Mouse (Mus musculus) heart, postnatal 10 days (tissue): ENCODE results near the gene Pm20d2. TPM values are rescaled to one million over a fixed set of nuclear protein-coding genes. Genes with fewer than 3 reads are reported as not detected.

Experiments
- DNase-seq, 2 experiments: peaks; one replicate each; pipeline ENCODE4 v3.0.0; 2021
- intact Hi-C: fragments of 180-260 bp; cut with DNase I; formaldehyde crosslinking; loops from one replicate; pipeline ENCODE4 v1.15.1; 2025
- total RNA-seq, 2 experiments: library from RNA; stranded (reverse); gene quantifications; 2 replicates each; pipeline ENCODE4 v1.2.3; 2021

The Pm20d2 gene
- 10 to 100 TPM; 26.8 to 27.6 TPM for total RNA-seq

DNA sequence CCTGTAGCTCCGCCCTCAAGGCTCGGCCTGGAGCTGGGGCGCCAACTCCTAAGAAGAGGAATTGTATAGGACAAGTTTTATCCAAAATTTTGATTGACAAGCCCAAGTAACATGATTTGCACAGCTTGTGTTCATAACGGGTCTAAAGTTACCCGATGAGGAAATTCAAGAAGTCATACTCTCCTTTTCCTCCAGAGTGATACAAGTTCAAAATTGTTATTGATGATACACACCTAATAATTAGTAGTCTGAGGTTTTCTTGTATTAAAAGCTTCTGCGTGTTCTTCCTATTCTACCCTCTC lies at the start of gene Pm20d2:
Gene Pm20d2, minus strand, starts transcription at position 3 of the 302 bp plus-strand sequence.
- no peak for DNase-seq
- intact Hi-C loops, result loop anchor here (1.0 kb wide), 1 partner anchor 58 kb away; no protein-coding TSS in a partner anchor

DNA sequence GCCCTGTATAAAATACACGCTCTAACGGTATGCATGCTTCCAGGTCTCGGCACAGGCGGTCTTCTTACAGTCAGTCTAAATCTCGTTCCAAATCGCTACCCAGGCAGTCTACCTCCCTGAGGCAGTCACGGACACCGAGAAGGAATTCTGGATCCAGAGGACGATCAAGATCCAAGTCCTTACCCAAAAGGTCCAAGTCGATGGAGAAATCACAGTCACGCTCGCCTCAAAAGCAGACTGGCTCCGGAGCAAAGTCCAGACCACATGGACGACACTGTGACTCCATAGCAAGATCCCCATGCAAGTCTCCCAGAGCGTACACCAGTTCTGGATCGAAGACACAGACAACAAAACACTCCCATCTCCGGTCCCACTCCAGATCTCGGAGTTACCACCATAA lies 41.3 kb upstream of the Pm20d2 start:
- no peak for DNase-seq
- intact Hi-C loops, result no loop called here

DNA sequence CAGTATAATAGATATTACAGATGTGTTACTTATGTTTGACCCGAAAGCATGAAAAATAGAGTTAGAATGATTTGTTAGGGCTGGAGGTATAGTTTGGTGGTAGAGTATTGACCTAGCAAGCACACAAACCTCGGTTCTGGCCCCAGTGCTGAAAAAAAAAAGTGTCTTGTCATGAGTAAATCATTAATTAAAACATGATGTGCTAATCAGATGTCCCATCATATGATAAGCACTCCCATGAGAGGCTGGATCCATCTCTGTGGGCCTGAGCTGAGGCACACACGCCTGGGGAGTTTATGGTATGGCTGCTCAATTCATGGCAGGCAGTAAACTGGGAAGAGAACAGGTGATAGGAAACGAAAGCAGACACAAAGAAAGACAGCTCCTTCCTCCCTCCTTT lies 40.1 kb upstream of the Pm20d2 start:
- no peak for DNase-seq
- intact Hi-C loops, result no loop called here

DNA sequence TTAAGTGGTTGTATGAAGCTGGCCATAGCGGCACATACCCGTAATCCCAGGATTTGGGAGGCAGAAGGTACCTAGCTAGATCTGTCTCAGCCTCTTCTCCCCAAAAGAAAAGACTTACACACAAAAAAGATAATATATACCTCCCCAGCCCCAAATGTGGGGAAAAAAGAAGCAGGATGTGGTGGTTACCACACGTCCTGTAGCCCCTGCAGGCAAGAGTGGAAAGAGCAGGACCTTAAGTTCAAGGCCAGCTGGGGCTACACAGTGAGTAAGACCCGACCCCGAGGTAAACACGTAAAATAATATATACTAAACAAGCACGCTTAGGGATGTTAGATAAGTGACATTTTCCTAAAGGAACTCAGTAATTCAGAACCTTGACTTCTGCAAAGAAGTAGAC lies 37.6 kb upstream of the Pm20d2 start:
- intact Hi-C loops, result no loop called here
- no peak for DNase-seq

DNA sequence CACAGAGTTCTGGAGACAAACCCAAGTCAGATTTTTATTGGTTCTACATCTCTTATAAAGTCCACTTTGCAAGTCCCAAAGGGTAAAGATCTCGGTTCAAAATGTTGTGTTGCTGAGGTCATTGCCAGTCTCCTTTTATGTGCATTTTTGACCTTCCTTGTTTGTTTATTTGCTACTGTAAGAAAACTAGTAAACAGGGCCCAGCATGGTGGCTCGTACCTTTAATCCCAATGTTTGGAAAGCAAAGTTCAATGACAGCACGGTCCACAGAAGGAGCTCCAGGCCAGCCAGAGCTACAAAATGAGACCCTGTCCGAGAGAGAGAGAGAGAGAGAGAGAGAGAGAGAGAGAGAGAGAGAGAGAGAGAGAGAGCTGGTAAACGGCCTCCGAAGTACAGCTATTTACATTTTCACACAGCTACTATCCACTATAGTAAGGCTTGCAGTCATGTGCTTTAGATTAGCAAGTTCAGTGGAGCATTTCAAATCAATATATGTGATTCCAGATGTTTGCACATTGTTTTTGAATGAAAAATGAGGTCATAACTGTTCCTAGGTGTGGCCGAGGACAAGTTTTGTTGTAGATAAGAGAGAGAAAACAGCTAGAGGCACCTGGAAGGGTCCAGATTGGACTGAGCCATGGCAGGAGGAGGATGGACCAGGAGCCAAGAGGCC lies 34.6 kb upstream of the Pm20d2 start:
- DNase-seq, result no peak
- intact Hi-C loops, result no loop called here

DNA sequence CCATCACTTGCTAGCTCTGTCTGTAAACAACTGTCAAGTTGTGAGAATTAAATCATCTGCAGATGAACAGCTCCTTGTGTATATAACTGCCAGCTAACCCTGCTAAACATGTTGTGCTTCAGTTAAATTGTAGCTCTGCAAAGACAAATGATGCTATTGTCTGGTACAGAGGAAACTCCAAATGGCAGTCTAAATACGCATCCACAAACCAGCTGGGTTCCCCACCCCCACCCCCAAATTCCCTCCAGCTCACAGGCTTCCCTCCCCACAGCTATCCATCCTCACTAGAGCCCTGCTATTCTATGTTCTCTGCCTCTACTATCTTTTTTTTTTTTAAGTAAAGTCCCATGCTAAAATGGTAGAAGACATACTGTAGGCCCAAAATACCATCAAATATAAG lies 32.3 kb upstream of the Pm20d2 start:
- intact Hi-C loops, result no loop called here
- DNase-seq, result no peak

DNA sequence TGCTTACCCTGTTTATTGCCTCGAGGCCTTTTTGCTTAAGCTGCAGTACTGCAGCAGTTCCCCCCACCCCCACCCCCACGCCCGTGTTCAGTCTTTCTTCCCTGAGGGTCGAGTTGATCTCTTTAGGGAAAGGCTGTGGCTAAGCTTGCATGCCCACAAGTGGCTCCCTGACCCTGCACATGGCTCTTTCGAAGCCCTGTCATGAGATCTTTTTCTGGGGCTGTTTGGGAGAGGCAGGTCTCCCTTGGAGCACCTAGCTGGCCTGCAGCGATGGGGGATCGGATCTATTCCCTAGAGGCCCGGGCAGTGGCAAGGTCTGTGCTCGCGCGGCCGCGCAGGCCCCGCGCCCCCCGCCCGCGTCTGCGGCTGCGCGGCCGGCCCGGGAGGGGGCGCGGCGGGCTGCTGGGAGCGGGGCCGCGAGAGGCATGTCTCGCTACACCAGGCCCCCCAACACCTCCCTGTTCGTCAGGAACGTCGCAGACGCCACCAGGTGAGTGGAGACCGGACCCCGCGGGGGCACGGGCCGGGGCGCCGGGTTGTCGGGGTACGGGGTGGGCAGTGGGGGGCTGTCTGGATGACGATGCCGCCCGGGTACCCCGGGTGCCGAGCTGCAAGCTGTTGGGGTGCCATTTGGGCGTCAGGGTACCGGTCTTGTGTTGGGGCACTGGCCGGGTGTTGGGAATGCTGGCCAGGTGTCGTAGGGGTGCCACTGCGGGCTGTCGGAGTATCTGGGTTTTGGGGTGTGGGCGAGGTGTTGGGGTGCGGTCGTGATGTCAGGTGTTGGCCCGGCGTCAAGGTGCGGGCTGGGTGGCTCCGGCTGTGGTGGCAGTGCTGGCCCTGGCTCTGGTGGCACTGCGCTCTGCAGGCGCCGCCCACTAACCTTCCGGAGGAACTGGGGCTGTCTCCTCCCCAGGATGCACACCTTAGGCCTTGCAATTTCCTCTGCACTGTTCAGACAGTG lies 19.6 kb upstream of the Pm20d2 start, which contains the start of gene Srsf12:
Gene Srsf12, plus strand, starts transcription at position 111 of the 961 bp plus-strand sequence.
- intact Hi-C loops, result loop anchor here (2.0 to 5.0 kb wide), 2 partner anchors 38 to 84 kb away; no protein-coding TSS in a partner anchor
- DNase-seq, result peak in 1 of 2 experiments; percentile 15

DNA sequence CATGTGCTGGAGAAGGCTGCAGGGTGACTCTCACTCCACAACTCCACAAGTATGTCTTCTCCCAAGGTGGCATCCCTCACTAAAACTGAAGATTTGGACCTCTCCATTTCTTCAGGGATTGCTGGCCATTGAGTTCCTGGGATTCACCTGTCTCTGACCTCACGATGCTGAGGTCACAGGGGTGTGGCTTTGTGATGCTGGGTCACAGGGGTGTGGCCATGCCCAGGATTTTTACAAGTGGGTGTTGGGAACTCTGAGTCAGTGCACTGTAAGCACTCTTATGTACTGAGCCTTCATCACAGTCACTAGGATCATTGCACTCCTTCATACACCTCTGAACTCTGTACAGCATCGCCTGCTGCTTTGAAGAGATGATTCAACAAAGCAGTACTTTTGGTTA lies 18.0 kb upstream of the Pm20d2 start:
- intact Hi-C loops, result loop anchor here (5.0 kb wide), 1 partner anchor 40 kb away; no protein-coding TSS in a partner anchor
- DNase-seq, result no peak

DNA sequence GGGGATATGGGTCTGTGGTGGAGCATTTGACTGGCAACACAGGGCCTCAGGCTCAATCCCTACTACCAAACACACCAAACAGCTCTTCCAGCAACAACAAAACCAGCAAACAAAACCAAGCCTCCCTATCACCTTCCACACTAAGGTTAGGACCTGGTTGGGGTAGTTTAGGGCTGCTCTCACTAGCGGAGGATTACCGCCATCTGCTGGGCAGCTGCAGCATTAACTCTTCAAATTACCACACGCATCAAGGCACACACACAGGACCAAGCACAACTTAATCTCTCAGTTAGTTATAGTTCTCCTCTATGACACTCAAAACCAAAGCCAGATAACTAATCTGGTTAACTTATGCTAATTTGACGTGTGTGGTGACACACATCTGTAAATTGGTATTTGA lies 15.1 kb upstream of the Pm20d2 start:
- intact Hi-C loops, result loop anchor here (1.0 to 5.0 kb wide), 2 partner anchors 43 to 80 kb away; no protein-coding TSS in a partner anchor
- peak; percentile 47 to 70 for DNase-seq

DNA sequence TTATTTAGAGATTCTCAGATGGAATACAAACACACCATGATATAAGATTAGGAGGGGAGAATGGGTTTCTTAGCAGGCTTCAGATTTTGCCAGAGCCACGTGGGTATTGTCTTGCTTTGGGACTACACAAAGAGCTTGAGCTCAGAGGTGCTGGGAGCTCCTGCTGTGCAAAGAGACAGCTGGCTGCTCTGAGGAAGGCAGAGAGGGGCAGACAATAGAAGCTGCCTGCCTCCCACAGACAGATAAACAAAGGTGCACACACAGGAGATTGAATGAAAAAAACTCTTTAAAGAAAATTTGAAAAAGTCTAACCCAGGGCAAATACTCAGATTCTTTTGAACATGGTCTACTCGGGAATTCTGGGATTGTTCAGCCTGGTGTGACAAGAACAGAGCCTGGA lies 8.6 kb upstream of the Pm20d2 start:
- intact Hi-C loops, result no loop called here
- DNase-seq, result no peak

DNA sequence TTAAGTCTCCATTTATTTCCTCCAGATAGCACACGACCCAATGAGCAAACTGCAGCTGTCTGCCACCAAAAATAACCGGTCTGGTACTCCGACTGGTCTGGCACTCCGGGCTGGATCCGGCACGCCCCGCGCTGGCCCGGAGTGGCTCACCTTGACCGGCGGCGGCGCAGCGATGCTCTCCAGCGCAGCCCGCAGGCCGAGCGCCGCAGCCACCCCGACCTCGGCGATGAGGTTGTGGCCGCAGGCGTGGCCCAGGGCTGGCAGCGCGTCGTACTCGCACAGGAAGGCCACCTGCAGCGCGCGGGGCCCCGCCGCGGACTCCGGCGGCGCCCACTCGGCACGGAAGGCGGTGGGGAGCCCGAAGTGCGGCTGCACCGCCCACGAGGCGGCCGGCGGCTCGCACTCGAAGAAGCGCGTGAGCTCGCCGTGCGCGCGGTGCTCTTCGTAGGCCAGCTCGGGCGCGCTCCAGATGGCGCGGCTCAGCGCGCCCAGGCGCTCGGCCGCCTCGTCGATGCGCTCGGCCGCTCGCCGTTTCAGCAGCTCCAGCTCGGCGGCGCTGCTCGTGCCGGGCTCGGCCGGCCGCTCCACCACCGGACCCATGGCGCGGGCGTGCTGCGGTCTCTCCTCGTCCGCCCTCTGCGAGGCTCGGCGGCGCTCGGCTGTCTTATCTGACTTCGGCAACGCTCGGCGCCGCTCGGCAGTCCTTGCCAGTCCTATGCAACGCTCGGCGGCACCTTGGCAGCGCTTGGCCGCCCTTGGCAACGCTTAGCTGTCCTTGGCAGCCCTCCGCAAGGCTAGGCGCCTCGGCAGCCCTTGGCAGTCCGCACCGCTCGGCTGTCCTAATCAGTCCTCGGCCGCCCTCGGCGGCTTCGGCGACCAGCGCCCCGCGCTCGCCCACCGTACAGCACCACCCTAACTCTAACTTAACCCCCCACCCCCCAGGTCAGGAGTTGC lies 479 bp downstream of the Pm20d2 start:
- intact Hi-C loops, result loop anchor here (1.0 kb wide), 1 partner anchor 58 kb away; no protein-coding TSS in a partner anchor
- peak; percentile 91 to 93 for DNase-seq

DNA sequence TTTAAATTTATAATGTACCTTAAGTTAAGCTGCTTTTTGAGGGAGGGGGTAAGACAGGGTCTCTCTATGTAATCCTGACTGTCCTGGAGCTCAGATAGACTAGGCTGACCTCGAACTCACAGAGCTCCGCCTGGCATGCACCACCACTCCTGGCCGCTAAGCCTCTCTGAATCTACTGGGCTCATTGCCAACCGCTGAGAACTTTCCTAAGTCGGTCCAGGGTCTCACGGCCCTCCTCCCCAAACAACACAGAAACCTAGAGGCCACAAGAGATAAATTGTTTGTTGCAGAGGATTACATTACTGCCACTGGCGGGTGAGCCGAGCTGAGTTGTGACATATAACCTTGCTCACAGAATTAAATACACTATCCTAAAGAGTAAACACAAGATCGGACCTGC lies 1.4 kb downstream of the Pm20d2 start:
- peak; percentile 43 to 57 for DNase-seq
- intact Hi-C loops, result no loop called here

DNA sequence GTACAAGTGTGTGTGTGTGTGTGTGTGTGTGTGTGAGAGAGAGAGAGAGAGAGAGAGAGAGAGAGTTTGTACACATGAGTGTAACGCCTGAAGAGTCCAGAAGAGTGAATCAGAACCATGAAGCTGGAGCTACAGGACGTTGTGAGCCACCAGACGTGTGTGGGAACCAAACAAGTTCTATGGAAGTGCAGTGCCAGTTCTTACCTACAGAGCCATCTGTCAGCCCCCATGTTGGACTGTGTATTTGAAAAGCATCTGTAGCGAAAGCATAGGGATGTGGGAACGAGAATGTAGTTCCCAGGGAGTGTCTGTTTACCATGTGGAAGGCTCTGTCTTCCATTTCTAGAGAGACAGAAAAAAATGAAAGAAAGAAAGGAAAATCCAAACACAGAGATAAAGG lies 6.1 kb downstream of the Pm20d2 start:
- intact Hi-C loops, result no loop called here
- no peak for DNase-seq

DNA sequence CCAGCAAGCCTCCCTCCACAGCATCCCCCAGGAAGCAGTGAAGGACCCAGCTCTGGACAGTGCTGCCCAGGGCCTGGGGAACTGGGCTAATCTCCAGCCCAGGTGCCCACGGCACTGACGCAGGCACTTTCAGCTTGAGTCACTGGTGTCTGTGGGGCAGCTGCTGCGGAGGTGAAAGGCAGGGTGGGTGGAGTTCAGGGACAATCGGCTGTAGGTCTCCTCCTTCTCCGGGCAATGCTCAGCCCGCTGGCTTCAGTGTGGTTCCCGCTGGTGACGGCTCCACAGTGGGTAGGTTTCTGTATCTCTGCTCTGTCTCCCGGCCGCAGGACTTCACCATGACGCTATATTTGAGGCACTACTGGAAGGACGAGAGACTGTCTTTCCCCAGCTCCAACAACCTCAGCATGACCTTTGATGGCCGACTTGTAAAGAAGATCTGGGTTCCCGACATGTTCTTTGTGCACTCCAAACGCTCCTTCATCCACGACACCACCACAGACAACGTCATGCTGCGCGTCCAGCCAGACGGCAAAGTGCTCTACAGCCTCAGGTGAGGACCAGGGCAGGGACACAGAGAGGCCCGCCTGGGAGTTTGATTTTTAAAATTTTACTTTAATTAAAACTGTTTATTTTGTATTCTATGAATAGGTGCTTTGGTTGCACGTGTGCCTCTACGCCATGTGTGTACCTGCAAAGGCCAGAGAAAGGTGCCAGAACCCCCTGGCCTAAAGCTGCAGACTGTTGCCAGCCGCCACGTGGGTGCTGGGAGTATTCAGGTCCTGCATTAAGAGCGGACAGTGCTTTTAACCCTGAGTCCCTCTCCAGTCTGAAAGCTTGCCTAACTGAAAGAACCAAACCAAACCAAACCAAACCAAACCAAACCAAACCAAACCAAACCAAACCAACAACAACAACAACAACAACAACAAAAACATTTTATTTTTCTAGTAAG lies 37.2 kb downstream of the Pm20d2 start:
- intact Hi-C loops, result no loop called here

DNA sequence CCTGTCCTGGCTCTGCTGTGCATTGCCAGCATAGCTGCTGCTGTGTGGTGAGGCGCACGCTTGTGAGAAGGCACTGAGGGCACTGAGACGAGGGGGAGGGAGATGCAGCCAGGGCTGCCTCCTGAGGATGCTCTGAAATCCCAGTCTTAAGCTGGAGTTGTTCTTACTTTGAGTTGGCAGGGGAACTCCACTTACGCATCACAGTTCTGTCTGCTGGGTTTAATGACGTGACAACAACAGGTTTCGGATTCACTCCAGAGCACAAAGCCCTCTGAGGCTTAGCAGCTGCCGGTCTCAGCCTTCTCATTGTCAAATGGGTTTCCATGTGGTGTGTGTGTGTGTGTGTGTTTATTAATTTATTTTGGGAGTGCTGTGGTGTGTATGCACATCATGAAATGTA lies 40.4 kb downstream of the Pm20d2 start:
- no peak for DNase-seq
- intact Hi-C loops, result no loop called here

More for the DNA sequence above, 37.2 kb downstream of the Pm20d2 start:
- DNase-seq, result no peak

DNA sequence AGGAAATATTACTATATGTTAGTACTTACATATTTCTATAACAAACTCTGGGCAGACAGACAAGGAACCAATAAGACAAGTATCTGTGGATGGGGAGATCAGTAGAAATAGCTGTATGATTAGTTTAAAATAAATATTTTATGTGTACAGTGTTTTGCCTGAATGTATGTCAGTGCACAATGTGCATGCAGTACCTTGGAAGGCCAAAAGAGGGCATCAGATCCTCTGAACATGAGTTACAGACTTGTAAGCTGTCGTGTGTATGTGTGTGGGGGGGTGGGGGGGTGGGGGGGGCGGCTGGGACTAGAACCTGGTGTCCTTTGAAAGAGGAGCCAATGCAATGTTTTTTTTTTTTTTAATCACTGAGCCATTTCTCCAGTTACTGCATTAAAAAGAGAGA lies 41.7 kb downstream of the Pm20d2 start:
- intact Hi-C loops, result loop anchor here (1.0 kb wide), 1 partner anchor 145 kb away; no protein-coding TSS in a partner anchor
- DNase-seq, result peak; percentile 23 to 61

DNA sequence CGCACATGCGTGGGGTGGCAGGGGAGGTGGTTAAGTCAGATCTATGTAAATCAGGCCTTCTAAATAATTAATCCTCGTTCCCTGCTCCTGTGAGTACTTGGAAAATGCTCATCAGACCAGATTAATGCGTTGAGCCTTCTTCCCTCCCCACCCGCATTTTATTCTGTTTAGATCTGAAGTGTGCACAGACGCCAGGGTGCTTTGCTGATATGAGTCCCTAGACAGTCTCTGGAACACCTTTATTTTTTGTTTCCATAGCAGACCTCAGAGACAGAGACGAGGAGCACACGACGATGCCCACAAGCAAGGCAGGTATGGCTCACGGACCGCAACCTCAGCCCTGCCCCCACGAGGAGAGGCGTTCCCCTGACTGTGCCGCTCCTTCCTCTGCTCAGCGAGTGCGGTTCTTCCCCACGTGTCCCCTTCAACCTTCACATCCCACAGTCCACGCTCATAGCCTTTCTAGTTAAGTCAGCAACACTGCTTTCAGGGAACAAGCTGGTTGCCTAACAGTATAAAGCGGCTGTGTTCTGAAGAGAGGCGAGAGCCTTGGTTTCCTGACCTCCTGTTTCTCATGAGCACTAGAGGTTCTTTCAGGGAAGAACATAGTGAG lies 42.8 kb downstream of the Pm20d2 start:
- DNase-seq, result no peak
- intact Hi-C loops, result no loop called here

DNA sequence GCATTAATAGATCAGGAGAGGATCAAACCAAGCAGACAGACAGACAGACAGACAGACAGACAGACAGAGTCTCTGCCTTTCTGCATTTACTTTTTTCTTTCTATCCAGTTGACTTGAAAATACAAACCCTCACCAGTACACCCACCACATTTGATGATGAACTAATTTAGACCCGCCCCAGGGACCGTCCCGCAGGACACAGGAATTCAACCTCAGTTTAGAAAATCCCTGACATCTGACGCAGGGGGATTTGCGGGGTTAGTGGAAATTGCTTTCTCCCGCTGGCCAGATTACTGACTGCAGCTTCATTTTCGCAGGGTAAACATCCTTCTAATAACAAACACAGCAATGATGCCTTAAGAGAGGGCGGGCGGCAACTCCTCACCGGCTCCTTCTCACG lies 57.3 kb downstream of the Pm20d2 start, which contains the start of gene Gabrr1:
Gene Gabrr1, plus strand, starts transcription at position 301 of the 400 bp plus-strand sequence.
- DNase-seq, result no peak
- intact Hi-C loops, result no loop called here
